Mouse (Mus musculus) stomach, postnatal 0 days (tissue): ENCODE results near the gene Dlgap4.

Source experiments
- CTCF ChIP-seq: IDR thresholded peaks from 2 replicates; pipeline ENCODE4 v1.5.1; 2016; ENCODE audit warnings: antibody characterized with exemption, low read depth, mild to moderate bottlenecking, moderate library complexity
- EP300 ChIP-seq: optimal IDR thresholded peaks from 2 replicates; pipeline ENCODE3; 2016; ENCODE audit warnings: antibody characterized with exemption

GRCm38 (mm10) chr2:156726878-156727277, 113.4 kb downstream of the Dlgap4 start:
- no peak for TF ChIP-seq CTCF
- TF ChIP-seq EP300: no peak
